Mouse (Mus musculus): ENCODE data around the gene Tmem107. TPM values are rescaled to one million over a fixed set of nuclear protein-coding genes. Genes with fewer than 3 reads are reported as not detected.

The Tmem107 gene
- polyA plus RNA-seq, 1 experiment from 2014 or later, result 59.8 TPM

GRCm38 (mm10) chr11:69074776-69075069 lies 4.1 kb downstream of the Tmem107 start:
- Histone ChIP-seq H3K4me2 (replicated peaks; ENCODE audit: low read depth, low read length) (no peak overlapping the region), H3K9ac (replicated peaks; ENCODE audit: low read depth, low read length) (no peak overlapping the region), H3K27me3 (ENCODE audit: control insufficient read depth, insufficient read depth, low read length) (no peaks in the 10 kb centered on the region), H3K27ac (ENCODE audit: low read length) (peak overlapping the region; percentile 96; the same call in 1 of the 2 replicates), H3K4me3 (ENCODE audit: low read depth, low read length) (no peak overlapping the region), H3K4me1 (ENCODE audit: control insufficient read depth, insufficient read depth, low read length) (peaks cover 18% of the 10 kb centered on the region), H3K36me3 (ENCODE audit: control insufficient read depth, insufficient read depth, low read length) (no peaks in the 10 kb centered on the region), H3K9me3 (ENCODE audit: control insufficient read depth, low read depth, low read length) (no peaks in the 10 kb centered on the region)
- no peak for ATAC-seq (ENCODE audit: insufficient number of reproducible peaks, insufficient read depth, low FRiP score, low read depth)
- 33% methylated on average over 2 of the region's 2 CpGs for WGBS

DNA sequence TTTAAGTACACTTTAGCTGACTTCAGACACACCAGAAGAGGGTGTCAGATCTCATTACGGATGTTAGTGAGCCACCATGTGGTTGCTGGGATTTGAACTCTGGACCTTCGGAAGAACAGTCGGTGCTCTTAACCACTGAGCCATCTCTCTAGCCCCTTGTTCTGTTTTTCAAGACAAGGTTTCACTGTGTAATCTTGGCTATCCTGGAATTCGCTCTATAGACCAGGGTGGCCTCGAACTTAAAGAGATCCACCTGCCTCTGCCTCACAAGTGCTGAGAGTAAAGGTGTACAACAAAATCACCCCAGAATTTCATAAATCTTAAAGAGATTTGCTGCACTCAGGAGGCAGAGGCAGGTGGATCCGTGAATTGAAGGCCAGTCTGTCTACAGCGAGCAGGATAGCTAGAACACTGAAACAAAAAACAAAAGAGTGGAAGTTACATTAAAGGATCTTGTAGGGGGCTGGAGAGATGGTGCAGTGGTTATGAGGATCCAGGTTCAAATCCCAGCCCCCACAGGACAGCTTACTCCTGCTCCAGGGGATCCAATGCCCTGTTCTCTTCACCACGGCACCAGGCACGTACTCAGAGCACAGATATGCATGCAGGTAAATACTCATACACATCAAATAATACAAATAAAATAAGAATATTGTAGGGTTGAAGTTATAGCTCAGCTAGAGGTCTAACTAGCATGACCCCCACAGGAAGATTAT lies 5.3 kb downstream of the Tmem107 start:
- Histone ChIP-seq H3K4me1 (ENCODE audit: control insufficient read depth, insufficient read depth, low read length) (peaks cover 15% of the 10 kb centered on the region), H3K36me3 (ENCODE audit: control insufficient read depth, insufficient read depth, low read length) (no peaks in the 10 kb centered on the region), H3K27me3 (ENCODE audit: control insufficient read depth, insufficient read depth, low read length) (no peaks in the 10 kb centered on the region), H3K27ac (ENCODE audit: low read length) (no peak overlapping the region), H3K9me3 (ENCODE audit: control insufficient read depth, low read depth, low read length) (no peaks in the 10 kb centered on the region), H3K4me3 (ENCODE audit: low read depth, low read length) (no peak overlapping the region), H3K9ac (replicated peaks; ENCODE audit: low read depth, low read length) (no peak overlapping the region), H3K4me2 (replicated peaks; ENCODE audit: low read depth, low read length) (no peak overlapping the region)
- WGBS, result 51% methylated on average over 8 of the region's 9 CpGs
- ATAC-seq (ENCODE audit: insufficient number of reproducible peaks, insufficient read depth, low FRiP score, low read depth), result no peak

DNA sequence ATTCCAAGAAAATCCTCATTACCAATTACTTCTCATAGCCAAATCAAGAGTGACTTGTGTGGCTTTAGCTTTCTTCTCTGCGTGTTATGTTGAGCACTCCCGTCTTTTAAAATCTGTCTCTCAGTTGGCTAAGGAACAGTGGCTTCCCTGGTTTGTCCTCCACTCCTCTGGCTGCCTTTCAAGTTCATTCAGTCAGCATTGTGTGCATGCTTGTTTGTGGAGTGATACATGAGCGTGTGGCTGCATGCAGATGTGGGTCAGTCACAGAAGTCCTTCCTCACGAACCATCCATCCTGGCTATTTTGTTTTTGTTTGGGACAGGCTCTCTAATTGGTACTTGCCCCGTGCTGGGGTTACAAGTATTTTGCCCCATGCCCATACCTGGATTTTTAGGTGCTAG lies 6.0 kb downstream of the Tmem107 start:
- Histone ChIP-seq H3K4me1 (ENCODE audit: control insufficient read depth, insufficient read depth, low read length) (peaks cover 9% of the 10 kb centered on the region; the same call in 1 of the 2 replicates), H3K36me3 (ENCODE audit: control insufficient read depth, insufficient read depth, low read length) (no peaks in the 10 kb centered on the region)
- WGBS, result 69% methylated on average over 5 of the region's 5 CpGs

DNA sequence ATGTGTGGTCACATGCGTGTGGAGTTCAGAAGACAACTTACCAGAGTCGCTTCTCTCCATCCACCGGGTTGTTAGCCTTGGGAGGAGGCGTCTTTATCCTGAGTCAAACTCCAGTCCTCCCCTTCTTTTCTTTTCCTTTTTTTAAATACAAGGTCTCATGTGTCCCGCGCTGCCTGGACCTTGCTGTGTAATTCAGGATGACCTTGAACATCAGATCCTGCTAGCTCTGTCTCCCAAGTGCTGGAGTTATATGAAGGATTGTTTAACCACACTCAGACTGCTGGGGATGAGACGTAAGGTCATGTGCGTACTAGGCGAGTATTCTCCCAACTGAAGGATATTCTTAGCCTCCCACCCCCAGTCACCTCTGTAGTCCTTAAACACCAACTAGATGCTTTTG lies 6.7 kb downstream of the Tmem107 start:
- no peak for ATAC-seq (ENCODE audit: insufficient number of reproducible peaks, insufficient read depth, low FRiP score, low read depth)
- Histone ChIP-seq H3K9me3 (ENCODE audit: control insufficient read depth, low read depth, low read length) (no peaks in the 10 kb centered on the region), H3K4me3 (ENCODE audit: low read depth, low read length) (no peak overlapping the region), H3K27me3 (ENCODE audit: control insufficient read depth, insufficient read depth, low read length) (no peaks in the 10 kb centered on the region), H3K36me3 (ENCODE audit: control insufficient read depth, insufficient read depth, low read length) (no peaks in the 10 kb centered on the region), H3K9ac (replicated peaks; ENCODE audit: low read depth, low read length) (no peak overlapping the region), H3K4me1 (ENCODE audit: control insufficient read depth, insufficient read depth, low read length) (peaks cover 7% of the 10 kb centered on the region; the same call in 1 of the 2 replicates), H3K27ac (ENCODE audit: low read length) (no peak overlapping the region), H3K4me2 (replicated peaks; ENCODE audit: low read depth, low read length) (no peak overlapping the region)
- 77% methylated on average over 9 of the region's 9 CpGs for WGBS

More for the DNA sequence above, 6.0 kb downstream of the Tmem107 start:
- ATAC-seq (ENCODE audit: insufficient number of reproducible peaks, insufficient read depth, low FRiP score, low read depth), result no peak
- no peak overlapping the region for H3K4me3 ChIP-seq (ENCODE audit: low read depth, low read length)
- no peak overlapping the region for H3K4me2 ChIP-seq (replicated peaks; ENCODE audit: low read depth, low read length)
- no peaks in the 10 kb centered on the region for H3K27me3 ChIP-seq (ENCODE audit: control insufficient read depth, insufficient read depth, low read length)
- H3K9me3 ChIP-seq (ENCODE audit: control insufficient read depth, low read depth, low read length), result no peaks in the 10 kb centered on the region
- no peak overlapping the region for H3K9ac ChIP-seq (replicated peaks; ENCODE audit: low read depth, low read length)
- no peak overlapping the region for H3K27ac ChIP-seq (ENCODE audit: low read length)

DNA sequence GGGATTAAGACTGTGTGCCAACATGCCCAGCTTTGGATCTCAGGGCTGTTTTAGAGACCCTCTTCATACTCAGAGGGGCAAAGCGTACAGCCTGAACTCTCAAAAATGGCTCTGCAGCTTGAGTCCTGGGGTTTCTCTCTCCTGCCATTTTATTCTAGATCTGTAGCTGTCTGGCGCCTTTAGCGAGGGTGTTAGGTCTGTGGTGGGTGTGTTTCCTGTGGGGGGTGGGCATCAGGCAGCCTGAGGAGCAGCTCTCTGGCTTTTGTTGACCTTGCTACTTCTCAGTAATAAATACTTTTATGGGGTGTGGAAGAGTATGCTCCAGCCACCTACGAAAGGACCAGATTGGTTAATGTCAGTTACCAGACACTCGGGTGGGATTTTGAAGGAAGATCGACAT lies 7.4 kb downstream of the Tmem107 start:
- ATAC-seq (ENCODE audit: insufficient number of reproducible peaks, insufficient read depth, low FRiP score, low read depth), result no peak
- 73% methylated on average over 6 of the region's 6 CpGs for WGBS

GRCm38 (mm10) chr11:69078805-69079438 lies 8.3 kb downstream of the Tmem107 start:
- Histone ChIP-seq H3K27ac (ENCODE audit: low read length) (no peak overlapping the region), H3K4me3 (ENCODE audit: low read depth, low read length) (no peak overlapping the region), H3K9ac (replicated peaks; ENCODE audit: low read depth, low read length) (no peak overlapping the region), H3K36me3 (ENCODE audit: control insufficient read depth, insufficient read depth, low read length) (no peaks in the 10 kb centered on the region), H3K4me1 (ENCODE audit: control insufficient read depth, insufficient read depth, low read length) (peaks cover 4% of the 10 kb centered on the region; the same call in 1 of the 2 replicates), H3K27me3 (ENCODE audit: control insufficient read depth, insufficient read depth, low read length) (no peaks in the 10 kb centered on the region), H3K9me3 (ENCODE audit: control insufficient read depth, low read depth, low read length) (no peaks in the 10 kb centered on the region), H3K4me2 (replicated peaks; ENCODE audit: low read depth, low read length) (no peak overlapping the region)
- ATAC-seq (ENCODE audit: insufficient number of reproducible peaks, insufficient read depth, low FRiP score, low read depth), result no peak
- WGBS, result 72% methylated on average over 5 of the region's 5 CpGs

More for the DNA sequence above, 7.4 kb downstream of the Tmem107 start:
- no peak overlapping the region for H3K9ac ChIP-seq (replicated peaks; ENCODE audit: low read depth, low read length)
- H3K36me3 ChIP-seq (ENCODE audit: control insufficient read depth, insufficient read depth, low read length), result no peaks in the 10 kb centered on the region
- no peaks in the 10 kb centered on the region for H3K9me3 ChIP-seq (ENCODE audit: control insufficient read depth, low read depth, low read length)
- H3K27me3 ChIP-seq (ENCODE audit: control insufficient read depth, insufficient read depth, low read length), result no peaks in the 10 kb centered on the region
- no peak overlapping the region for H3K27ac ChIP-seq (ENCODE audit: low read length)
- H3K4me1 ChIP-seq (ENCODE audit: control insufficient read depth, insufficient read depth, low read length), result peaks cover 4% of the 10 kb centered on the region; the same call in 1 of the 2 replicates
- no peak overlapping the region for H3K4me2 ChIP-seq (replicated peaks; ENCODE audit: low read depth, low read length)
- H3K4me3 ChIP-seq (ENCODE audit: low read depth, low read length), result no peak overlapping the region

GRCm38 (mm10) chr11:69080102-69080854 lies 9.7 kb downstream of the Tmem107 start:
- H3K36me3 ChIP-seq (ENCODE audit: control insufficient read depth, insufficient read depth, low read length), result no peaks in the 10 kb centered on the region
- no peaks in the 10 kb centered on the region for H3K4me1 ChIP-seq (ENCODE audit: control insufficient read depth, insufficient read depth, low read length)
- no peak overlapping the region for H3K9ac ChIP-seq (replicated peaks; ENCODE audit: low read depth, low read length)
- no peaks in the 10 kb centered on the region for H3K9me3 ChIP-seq (ENCODE audit: control insufficient read depth, low read depth, low read length)
- no peak overlapping the region for H3K27ac ChIP-seq (ENCODE audit: low read length)
- no peak overlapping the region for H3K4me2 ChIP-seq (replicated peaks; ENCODE audit: low read depth, low read length)
- H3K27me3 ChIP-seq (ENCODE audit: control insufficient read depth, insufficient read depth, low read length), result no peaks in the 10 kb centered on the region
- H3K4me3 ChIP-seq (ENCODE audit: low read depth, low read length), result no peak overlapping the region
- 77% methylated on average over 15 of the region's 15 CpGs for WGBS
- ATAC-seq (ENCODE audit: insufficient number of reproducible peaks, insufficient read depth, low FRiP score, low read depth), result no peak

GRCm38 (mm10) chr11:69080855-69081222 lies 10.2 kb downstream of the Tmem107 start:
- Histone ChIP-seq H3K4me3 (ENCODE audit: low read depth, low read length) (no peak overlapping the region), H3K9ac (replicated peaks; ENCODE audit: low read depth, low read length) (no peak overlapping the region), H3K36me3 (ENCODE audit: control insufficient read depth, insufficient read depth, low read length) (no peaks in the 10 kb centered on the region), H3K9me3 (ENCODE audit: control insufficient read depth, low read depth, low read length) (no peaks in the 10 kb centered on the region), H3K4me2 (replicated peaks; ENCODE audit: low read depth, low read length) (no peak overlapping the region), H3K27me3 (ENCODE audit: control insufficient read depth, insufficient read depth, low read length) (no peaks in the 10 kb centered on the region), H3K4me1 (ENCODE audit: control insufficient read depth, insufficient read depth, low read length) (no peaks in the 10 kb centered on the region), H3K27ac (ENCODE audit: low read length) (no peak overlapping the region)
- ATAC-seq (ENCODE audit: insufficient number of reproducible peaks, insufficient read depth, low FRiP score, low read depth), result no peak
- WGBS, result 86% methylated on average over 8 of the region's 8 CpGs

Measured in stomach, embryonic 14.5 days (tissue).